Mouse (Mus musculus) stomach, embryonic 16.5 days (tissue): ENCODE results near the gene Chp2. TPM values are rescaled to one million over a fixed set of nuclear protein-coding genes. Genes with fewer than 3 reads are reported as not detected.

Experiments used
- ATAC-seq: fragments of 200-750 bp; cut with Nextera tagmentation; 2 replicates; pipeline ENCODE4 v1.8.0; 2017; ENCODE audit warnings: moderate number of reproducible peaks, moderate TSS enrichment; ENCODE audit not compliant: insufficient read depth, low FRiP score
- H3K27ac ChIP-seq: fragments of 300-500 bp; sonication (generic); 2 replicates; pipeline ENCODE4 v1.5.1; 2014; ENCODE audit warnings: low read length
- H3K27me3 ChIP-seq: fragments of 300-500 bp; sonication (generic); 2 replicates; pipeline ENCODE4 v1.6.1; 2014; ENCODE audit warnings: low read length, control low read depth, mixed read lengths; ENCODE audit not compliant: control insufficient read depth, insufficient read depth
- H3K36me3 ChIP-seq: fragments of 300-500 bp; sonication (generic); 2 replicates; pipeline ENCODE4 v1.6.1; 2014; ENCODE audit warnings: low read length; ENCODE audit not compliant: control insufficient read depth, insufficient read depth
- H3K4me1 ChIP-seq: fragments of 300-500 bp; sonication (generic); 2 replicates; pipeline ENCODE4 v1.6.1; 2014; ENCODE audit warnings: low read length, control low read depth, mixed read lengths; ENCODE audit not compliant: control insufficient read depth, insufficient read depth
- H3K4me2 ChIP-seq: fragments of 300-500 bp; sonication (generic); 2 replicates; pipeline ENCODE4 v1.6.1; 2014; ENCODE audit warnings: low read depth, low read length, mixed read lengths
- H3K4me3 ChIP-seq: fragments of 300-500 bp; sonication (generic); replicated peaks from 2 replicates; pipeline ENCODE4 v1.5.1; 2014; ENCODE audit warnings: mild to moderate bottlenecking, low read length
- H3K9ac ChIP-seq: fragments of 300-500 bp; sonication (generic); 2 replicates; pipeline ENCODE4 v1.6.1; 2014; ENCODE audit warnings: low read length
- H3K9me3 ChIP-seq: fragments of 300-500 bp; sonication (generic); replicated peaks from 2 replicates; pipeline ENCODE4 v1.6.1; 2016; ENCODE audit warnings: low read length, control low read depth; ENCODE audit not compliant: control insufficient read depth
- WGBS: fragments of 180-500 bp; shearing (Covaris S2); extraction: QIAGEN DNeasy Blood & Tissue Kit; methylation state at CpG from one replicate; pipeline ENCODE4 v1.1.7; 2014; 5-methylcytosine and 5-hydroxymethylcytosine counted together
- polyA plus RNA-seq: library from polyadenylated mRNA; unstranded; fragments of >200 nt; fragmentation: Nextera tagmentation; extraction: Ambion mirVana; gene quantifications from 2 replicates; pipeline ENCODE4 v1.2.1, GENCODE M21; 2015

Chp2 gene
- polyA plus RNA-seq, 1 experiment from 2014 or later: 2.0 TPM

GRCm38 (mm10) chr7:122247254-122247864 lies 28.1 kb downstream of the Chp2 start:
- Histone ChIP-seq H3K9me3 (no peaks in the 10 kb centered on the region), H3K9ac (no peak overlapping the region), H3K4me3 (no peak overlapping the region), H3K4me1 (no peaks in the 10 kb centered on the region), H3K27me3 (no peaks in the 10 kb centered on the region), H3K27ac (no peak overlapping the region), H3K4me2 (no peak overlapping the region), H3K36me3 (no peaks in the 10 kb centered on the region)
- WGBS: 74% methylated on average over 10 of the region's 10 CpGs
- ATAC-seq: no peak

GRCm38 (mm10) chr7:122249321-122249821 lies 30.1 kb downstream of the Chp2 start:
- Histone ChIP-seq H3K9ac (no peak overlapping the region), H3K27me3 (no peaks in the 10 kb centered on the region), H3K9me3 (no peaks in the 10 kb centered on the region), H3K27ac (no peak overlapping the region), H3K4me2 (no peak overlapping the region), H3K36me3 (no peaks in the 10 kb centered on the region), H3K4me1 (no peaks in the 10 kb centered on the region), H3K4me3 (no peak overlapping the region)
- WGBS: 86% methylated on average over 9 of the region's 9 CpGs
- ATAC-seq: no peak

GRCm38 (mm10) chr7:122251197-122252011 lies 32.1 kb downstream of the Chp2 start:
- H3K27ac ChIP-seq: no peak overlapping the region
- H3K4me2 ChIP-seq: peak overlapping the region; percentile 7; the same call in 1 of the 2 replicates
- 30% methylated on average over 21 of the region's 21 CpGs for WGBS
- H3K9ac ChIP-seq: no peak overlapping the region
- no peak overlapping the region for H3K4me3 ChIP-seq
- peak; percentile 40; the same call in 1 of the 2 replicates for ATAC-seq
- no peaks in the 10 kb centered on the region for H3K27me3 ChIP-seq
- H3K4me1 ChIP-seq: no peaks in the 10 kb centered on the region
- no peaks in the 10 kb centered on the region for H3K36me3 ChIP-seq
- H3K9me3 ChIP-seq: no peaks in the 10 kb centered on the region

GRCm38 (mm10) chr7:122256722-122257121 lies 37.4 kb downstream of the Chp2 start:
- WGBS: 73% methylated on average over 7 of the region's 7 CpGs
- Histone ChIP-seq H3K27me3 (no peaks in the 10 kb centered on the region), H3K4me1 (no peaks in the 10 kb centered on the region), H3K27ac (no peak overlapping the region), H3K4me2 (no peak overlapping the region), H3K36me3 (no peaks in the 10 kb centered on the region), H3K4me3 (no peak overlapping the region), H3K9me3 (no peaks in the 10 kb centered on the region), H3K9ac (no peak overlapping the region)
- no peak for ATAC-seq

- Histone ChIP-seq H3K36me3 (no peaks in the 10 kb centered on the region), H3K9ac (no peak overlapping the region), H3K27ac (no peak overlapping the region), H3K4me1 (no peaks in the 10 kb centered on the region), H3K9me3 (no peaks in the 10 kb centered on the region), H3K4me2 (no peak overlapping the region), H3K27me3 (no peaks in the 10 kb centered on the region), H3K4me3 (no peak overlapping the region)
- 71% methylated on average over 4 of the region's 4 CpGs for WGBS
- ATAC-seq: no peak
Measured at GRCm38 (mm10) chr7:122258521-122258920, 39.2 kb downstream of the Chp2 start.

GRCm38 (mm10) chr7:122260055-122260602 lies 40.8 kb downstream of the Chp2 start:
- H3K4me1 ChIP-seq: no peaks in the 10 kb centered on the region
- no peaks in the 10 kb centered on the region for H3K27me3 ChIP-seq
- WGBS: 74% methylated on average over 5 of the region's 5 CpGs
- no peaks in the 10 kb centered on the region for H3K9me3 ChIP-seq
- H3K4me2 ChIP-seq: no peak overlapping the region
- ATAC-seq: no peak
- H3K4me3 ChIP-seq: no peak overlapping the region
- no peak overlapping the region for H3K27ac ChIP-seq
- H3K36me3 ChIP-seq: no peaks in the 10 kb centered on the region
- H3K9ac ChIP-seq: no peak overlapping the region

GRCm38 (mm10) chr7:122268983-122269486 lies 49.7 kb downstream of the Chp2 start:
- H3K4me3 ChIP-seq: no peak overlapping the region
- 42% methylated on average over 4 of the region's 4 CpGs for WGBS

GRCm38 (mm10) chr7:122272334-122272733 lies 53.0 kb downstream of the Chp2 start:
- Histone ChIP-seq H3K4me3 (no peak overlapping the region), H3K9me3 (no peaks in the 10 kb centered on the region), H3K27ac (no peak overlapping the region), H3K27me3 (no peaks in the 10 kb centered on the region), H3K4me2 (no peak overlapping the region), H3K9ac (no peak overlapping the region), H3K36me3 (no peaks in the 10 kb centered on the region), H3K4me1 (no peaks in the 10 kb centered on the region)
- no peak for ATAC-seq
- WGBS: 65% methylated on average over 2 of the region's 2 CpGs

More at GRCm38 (mm10) chr7:122268983-122269486, 49.7 kb downstream of the Chp2 start:
- no peaks in the 10 kb centered on the region for H3K4me1 ChIP-seq
- no peak for ATAC-seq
- H3K4me2 ChIP-seq: no peak overlapping the region
- H3K9ac ChIP-seq: no peak overlapping the region
- H3K27me3 ChIP-seq: no peaks in the 10 kb centered on the region
- no peaks in the 10 kb centered on the region for H3K36me3 ChIP-seq
- H3K27ac ChIP-seq: no peak overlapping the region
- no peaks in the 10 kb centered on the region for H3K9me3 ChIP-seq
